Mouse (Mus musculus) olfactory bulb, adult 2 months (tissue): Measurements from ENCODE around the gene Gadd45g.

Experiments used
- CTCF ChIP-seq: fragments of 200-500 bp; IDR thresholded peaks from 2 replicates; pipeline ENCODE4 v1.5.1; 2012; ENCODE audit warnings: low read depth, mild to moderate bottlenecking, low read length, moderate library complexity; ENCODE audit not compliant: insufficient read depth
- POLR2A ChIP-seq: fragments of 200-500 bp; IDR thresholded peaks from 2 replicates; pipeline ENCODE4 v1.6.1; 2012; ENCODE audit warnings: mild to moderate bottlenecking, low read depth, low read length, moderate library complexity; ENCODE audit not compliant: insufficient read depth

DNA sequence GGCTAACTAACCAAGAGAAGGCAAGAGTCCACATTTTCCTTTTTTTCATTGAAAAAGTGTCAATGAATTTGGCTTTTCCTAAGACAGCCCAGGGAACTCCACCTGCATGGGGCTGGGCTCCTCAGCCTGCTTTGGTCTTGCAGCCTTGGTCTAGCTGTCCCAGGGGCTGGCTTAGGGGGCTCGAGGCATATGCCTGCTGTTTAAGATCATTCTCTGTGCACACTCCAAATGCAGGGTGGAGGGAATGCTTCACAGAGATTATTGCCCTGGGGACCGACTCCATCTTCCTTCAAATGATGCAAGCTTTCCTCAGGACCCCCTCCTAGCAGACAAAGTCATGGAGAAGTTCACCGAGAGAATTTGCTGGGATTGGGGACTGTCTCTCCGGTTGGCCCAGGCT is 3.2 kb upstream of the Gadd45g start:
- TF ChIP-seq POLR2A (no peak), CTCF (no peak)
